Mouse (Mus musculus) left cerebral cortex, adult 2 months (tissue): ENCODE results near the gene Cpm. TPM values are rescaled to one million over a fixed set of nuclear protein-coding genes. Genes with fewer than 3 reads are reported as not detected.
"Not testable (repeated sequence)": the region's sequence is repeated elsewhere in the genome, so short reads cannot be mapped to it uniquely, and the experiment has no call there.

Experiments
- DNase-seq, 2 experiments: peaks; one replicate each; pipeline ENCODE4 v3.0.0; 2021 to 2022; ENCODE audit warnings: low spot score in 2 of 2, mixed read lengths in 1 of 2; ENCODE audit errors: extremely low spot score in 1 of 2
- H3K27ac ChIP-seq: fragments of 200-600 bp; 2 replicates; pipeline ENCODE4 v1.8.1; 2022
- H3K4me3 ChIP-seq: fragments of 200-600 bp; 2 replicates; pipeline ENCODE4 v1.8.1; 2022
- CTCF ChIP-seq: fragments of 200-600 bp; IDR thresholded peaks from 2 replicates; pipeline ENCODE4 v1.8.1; 2022; ENCODE audit warnings: antibody characterized with exemption, mild to moderate bottlenecking, moderate library complexity
- intact Hi-C: fragments of 180-260 bp; cut with DNase I; formaldehyde crosslinking; loops from one replicate; pipeline ENCODE4 v1.15.1; 2025
- total RNA-seq, 2 experiments: library from RNA; stranded (reverse); gene quantifications; 2 replicates each; pipeline ENCODE4 v1.2.3; 2021

Cpm gene
- total RNA-seq, 2 experiments from 2014 or later = 5.2 to 5.3 TPM

- no peak for TF ChIP-seq CTCF
- no peak for DNase-seq
- intact Hi-C loops = loop anchor here (10.0 kb wide), 1 partner anchor 641 kb away; no protein-coding TSS in a partner anchor
- Histone ChIP-seq H3K4me3 (no peak overlapping the region), H3K27ac (no peak overlapping the region)
Measured at GRCm38 (mm10) chr10:117696021-117696826, 66.9 kb downstream of the Cpm start.

GRCm38 (mm10) chr10:117696827-117697560, 67.7 kb downstream of the Cpm start:
- no peak for DNase-seq
- TF ChIP-seq CTCF = no peak
- Histone ChIP-seq H3K4me3 (no peak overlapping the region), H3K27ac (no peak overlapping the region)
- intact Hi-C loops = loop anchor here (10.0 kb wide), 1 partner anchor 642 kb away; no protein-coding TSS in a partner anchor

- no peak for DNase-seq
Measured at GRCm38 (mm10) chr10:117697561-117698115, 68.3 kb downstream of the Cpm start.

GRCm38 (mm10) chr10:117698313-117699138, 69.2 kb downstream of the Cpm start:
- DNase-seq = no peak
- Histone ChIP-seq H3K27ac (no peak overlapping the region), H3K4me3 (no peak overlapping the region)
- intact Hi-C loops = loop anchor here (10.0 kb wide), 1 partner anchor 644 kb away; no protein-coding TSS in a partner anchor
- TF ChIP-seq CTCF = no peak

More at GRCm38 (mm10) chr10:117697561-117698115, 68.3 kb downstream of the Cpm start:
- TF ChIP-seq CTCF = no peak
- Histone ChIP-seq H3K27ac (no peak overlapping the region), H3K4me3 (no peak overlapping the region)
- intact Hi-C loops = loop anchor here (10.0 kb wide), 1 partner anchor 643 kb away; no protein-coding TSS in a partner anchor

GRCm38 (mm10) chr10:117699914-117700313, 70.6 kb downstream of the Cpm start:
- no peak overlapping the region for H3K4me3 ChIP-seq
- no peak for TF ChIP-seq CTCF
- intact Hi-C loops = loop anchor here (10.0 kb wide), 1 partner anchor 645 kb away; no protein-coding TSS in a partner anchor
- H3K27ac ChIP-seq = no peak overlapping the region
- no peak for DNase-seq

- H3K4me3 ChIP-seq = no peak overlapping the region
- no peak for TF ChIP-seq CTCF
- H3K27ac ChIP-seq = no peak overlapping the region
- DNase-seq = no peak
- intact Hi-C loops = no loop called here
Measured at GRCm38 (mm10) chr10:117700450-117700849, 71.2 kb downstream of the Cpm start.

GRCm38 (mm10) chr10:117701034-117701829, 71.9 kb downstream of the Cpm start:
- Histone ChIP-seq H3K27ac (no peak overlapping the region), H3K4me3 (no peak overlapping the region)
- DNase-seq = no peak
- TF ChIP-seq CTCF = no peak
- intact Hi-C loops = no loop called here

GRCm38 (mm10) chr10:117702024-117702833, 72.9 kb downstream of the Cpm start:
- no peak; the same call in 1 of the 2 replicates for TF ChIP-seq CTCF
- Histone ChIP-seq H3K27ac (no peak overlapping the region), H3K4me3 (no peak overlapping the region)
- no peak for DNase-seq
- intact Hi-C loops = no loop called here

- Histone ChIP-seq H3K4me3 (no peak overlapping the region), H3K27ac (no peak overlapping the region)
- TF ChIP-seq CTCF = no peak
- intact Hi-C loops = no loop called here
- DNase-seq = no peak
Measured at GRCm38 (mm10) chr10:117703506-117703905, 74.2 kb downstream of the Cpm start.

GRCm38 (mm10) chr10:117704314-117704963, 75.1 kb downstream of the Cpm start:
- intact Hi-C loops, H3K4me3 ChIP-seq, DNase-seq, H3K27ac ChIP-seq: not testable (repeated sequence)
